Mouse (Mus musculus) ES-Bruce4 (cell line): Measurements from ENCODE around the gene Cdh8. TPM values are rescaled to one million over a fixed set of nuclear protein-coding genes. Genes with fewer than 3 reads are reported as not detected.

Experiments used
- H3K27ac ChIP-seq: 2 replicates; pipeline ENCODE4 v1.5.1; 2012; ENCODE audit warnings: low read length, inconsistent platforms; ENCODE audit not compliant: insufficient read depth
- H3K27me3 ChIP-seq: 2 replicates; pipeline ENCODE4 v1.6.1; 2012; ENCODE audit warnings: mild to moderate bottlenecking, low read length, inconsistent platforms; ENCODE audit not compliant: control insufficient read depth, poor library complexity, insufficient read depth, severe bottlenecking
- H3K36me3 ChIP-seq: 2 replicates; pipeline ENCODE4 v1.6.1; 2012; ENCODE audit warnings: inconsistent platforms, mild to moderate bottlenecking, low read length, moderate library complexity; ENCODE audit not compliant: control insufficient read depth, poor library complexity, insufficient read depth, severe bottlenecking
- H3K4me1 ChIP-seq: one replicate; pipeline ENCODE4 v1.8.1; 2011; ENCODE audit warnings: low read length; ENCODE audit not compliant: control insufficient read depth, insufficient read depth
- H3K4me3 ChIP-seq: 2 replicates; pipeline ENCODE4 v1.5.1; 2011; ENCODE audit warnings: low read depth, mild to moderate bottlenecking, low read length
- H3K9ac ChIP-seq: 2 replicates; pipeline ENCODE4 v1.6.1; 2012; ENCODE audit warnings: low read depth, mild to moderate bottlenecking, inconsistent platforms; ENCODE audit not compliant: poor library complexity, severe bottlenecking
- H3K9me3 ChIP-seq: replicated peaks from 2 replicates; pipeline ENCODE4 v1.6.1; 2012; ENCODE audit warnings: mild to moderate bottlenecking, low read length, inconsistent platforms; ENCODE audit not compliant: control insufficient read depth, poor library complexity, insufficient read depth, severe bottlenecking
- CTCF ChIP-seq: IDR thresholded peaks from one replicate; pipeline ENCODE4 v1.8.1; 2011; ENCODE audit warnings: low read depth, low read length
- EP300 ChIP-seq: IDR thresholded peaks from 2 replicates; pipeline ENCODE4 v1.6.1; 2011; ENCODE audit warnings: low read depth, low read length; ENCODE audit not compliant: insufficient read depth
- POLR2A ChIP-seq: IDR thresholded peaks from one replicate; pipeline ENCODE4 v1.8.1; 2011; ENCODE audit warnings: low read length; ENCODE audit not compliant: insufficient read depth
- polyA plus RNA-seq: library from polyadenylated mRNA; stranded (reverse); fragments of >200 nt; gene quantifications from 2 replicates; pipeline ENCODE4 v1.2.4, GENCODE M21; 2011; ENCODE audit warnings: low read depth; ENCODE audit not compliant: missing spikeins, insufficient read depth, insufficient read length

Cdh8 gene
- polyA plus RNA-seq, result 0.23 TPM in 1 of 2 replicates, not detected in the other

DNA sequence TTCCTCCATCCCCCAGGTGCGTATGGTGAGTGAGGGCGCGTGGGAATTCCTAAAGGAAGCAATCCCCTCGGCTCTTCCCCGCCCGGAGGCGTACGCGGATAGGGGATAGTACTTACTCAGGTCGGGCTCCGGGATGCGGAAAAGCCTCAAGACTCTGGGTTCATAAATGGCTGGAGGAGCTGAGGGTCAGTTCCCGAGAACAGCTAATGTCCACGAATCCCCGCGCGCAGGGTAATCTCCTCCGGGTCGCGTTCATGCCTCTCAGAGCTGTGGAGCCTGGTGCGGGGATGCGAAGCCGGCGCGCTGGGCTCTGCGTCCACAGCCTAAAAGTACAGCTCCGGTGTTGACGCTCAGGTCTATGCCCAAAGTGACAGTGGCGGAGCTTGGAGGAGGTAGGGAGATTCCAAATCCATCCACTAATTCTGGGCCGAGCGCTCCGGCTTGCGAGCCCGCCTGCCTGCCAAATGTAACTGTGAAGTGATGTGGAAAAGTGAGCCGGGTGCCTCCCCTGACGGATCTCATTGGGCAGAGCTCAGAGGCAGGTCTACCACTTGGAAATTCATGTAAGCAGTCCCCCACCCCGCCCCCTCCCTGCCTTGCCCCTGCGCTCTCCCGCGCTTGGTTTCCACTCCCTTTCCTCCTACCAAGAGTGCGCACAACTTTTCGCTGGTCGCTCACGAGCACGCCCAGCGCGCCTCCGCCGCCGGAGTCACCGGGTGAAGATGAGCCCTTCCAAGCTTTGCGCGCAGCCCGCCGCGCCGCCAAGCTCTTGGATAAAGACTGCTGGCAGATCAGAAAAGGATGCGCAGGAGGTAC is at the start of gene Cdh8:
TSS of gene Cdh8 (minus strand) at position 506 of the 816 bp plus-strand sequence.
- Histone ChIP-seq H3K4me3 (peak within 1 kb of the TSS; percentile 39), H3K36me3 (no peaks in the 10 kb centered on the region), H3K4me1 (no peaks in the 10 kb centered on the region), H3K27me3 (peaks cover 35% of the 10 kb centered on the region), H3K9me3 (no peaks in the 10 kb centered on the region), H3K27ac (no peak within 1 kb of the TSS), H3K9ac (peak within 1 kb of the TSS; percentile 14)
- TF ChIP-seq EP300 (no peak), CTCF (no peak), POLR2A (no peak)

GRCm38 (mm10) chr8:99446506-99446905 is 30.2 kb upstream of the Cdh8 start:
- H3K4me3 ChIP-seq, result no peak overlapping the region
- no peak for TF ChIP-seq EP300
- no peak for TF ChIP-seq POLR2A
- TF ChIP-seq CTCF, result no peak
- no peaks in the 10 kb centered on the region for H3K9me3 ChIP-seq
- no peaks in the 10 kb centered on the region for H3K4me1 ChIP-seq
- H3K27ac ChIP-seq, result no peak overlapping the region
- no peaks in the 10 kb centered on the region for H3K27me3 ChIP-seq
- H3K9ac ChIP-seq, result no peak overlapping the region
- H3K36me3 ChIP-seq, result no peaks in the 10 kb centered on the region

- H3K4me3 ChIP-seq, result no peak overlapping the region
- no peaks in the 10 kb centered on the region for H3K36me3 ChIP-seq
- peaks cover 1% of the 10 kb centered on the region; the same call in 1 of the 2 replicates for H3K27me3 ChIP-seq
- H3K4me1 ChIP-seq, result no peaks in the 10 kb centered on the region
- no peak overlapping the region for H3K27ac ChIP-seq
- TF ChIP-seq EP300, result no peak
- no peak for TF ChIP-seq CTCF
- TF ChIP-seq POLR2A, result no peak
- H3K9me3 ChIP-seq, result no peaks in the 10 kb centered on the region
- no peak overlapping the region for H3K9ac ChIP-seq
Measured at GRCm38 (mm10) chr8:99425901-99426300, 9.6 kb upstream of the Cdh8 start.

GRCm38 (mm10) chr8:99421516-99421915 is 5.2 kb upstream of the Cdh8 start:
- Histone ChIP-seq H3K4me3 (no peak overlapping the region), H3K27me3 (peaks cover 13% of the 10 kb centered on the region), H3K27ac (no peak overlapping the region), H3K9ac (no peak overlapping the region), H3K36me3 (no peaks in the 10 kb centered on the region), H3K9me3 (no peaks in the 10 kb centered on the region), H3K4me1 (no peaks in the 10 kb centered on the region)
- TF ChIP-seq POLR2A (no peak), CTCF (no peak), EP300 (no peak)

- no peak overlapping the region for H3K4me3 ChIP-seq
- H3K27ac ChIP-seq, result no peak overlapping the region
- peaks cover 26% of the 10 kb centered on the region for H3K27me3 ChIP-seq
- no peaks in the 10 kb centered on the region for H3K4me1 ChIP-seq
- no peaks in the 10 kb centered on the region for H3K36me3 ChIP-seq
- peak; percentile 40 for TF ChIP-seq CTCF
- TF ChIP-seq EP300, result no peak
- no peaks in the 10 kb centered on the region for H3K9me3 ChIP-seq
- H3K9ac ChIP-seq, result no peak overlapping the region
Measured at GRCm38 (mm10) chr8:99419726-99420125, 3.5 kb upstream of the Cdh8 start.

- Histone ChIP-seq H3K36me3 (no peaks in the 10 kb centered on the region), H3K27ac (no peak overlapping the region), H3K9me3 (no peaks in the 10 kb centered on the region), H3K9ac (no peak overlapping the region), H3K4me3 (no peak overlapping the region), H3K27me3 (peaks cover 31% of the 10 kb centered on the region), H3K4me1 (no peaks in the 10 kb centered on the region)
- no peak for TF ChIP-seq CTCF
- TF ChIP-seq EP300, result no peak
- no peak for TF ChIP-seq POLR2A
Measured at GRCm38 (mm10) chr8:99417456-99417855, 1.2 kb upstream of the Cdh8 start.
